Mouse (Mus musculus) ES-Bruce4 (cell line): ENCODE measurements around the gene Gaa.

ENCODE experiments used
- CTCF ChIP-seq: IDR thresholded peaks from one replicate; pipeline ENCODE4 v1.8.1; 2011; ENCODE audit warnings: low read depth, low read length
- EP300 ChIP-seq: IDR thresholded peaks from 2 replicates; pipeline ENCODE4 v1.6.1; 2011; ENCODE audit warnings: low read depth, low read length; ENCODE audit not compliant: insufficient read depth

DNA sequence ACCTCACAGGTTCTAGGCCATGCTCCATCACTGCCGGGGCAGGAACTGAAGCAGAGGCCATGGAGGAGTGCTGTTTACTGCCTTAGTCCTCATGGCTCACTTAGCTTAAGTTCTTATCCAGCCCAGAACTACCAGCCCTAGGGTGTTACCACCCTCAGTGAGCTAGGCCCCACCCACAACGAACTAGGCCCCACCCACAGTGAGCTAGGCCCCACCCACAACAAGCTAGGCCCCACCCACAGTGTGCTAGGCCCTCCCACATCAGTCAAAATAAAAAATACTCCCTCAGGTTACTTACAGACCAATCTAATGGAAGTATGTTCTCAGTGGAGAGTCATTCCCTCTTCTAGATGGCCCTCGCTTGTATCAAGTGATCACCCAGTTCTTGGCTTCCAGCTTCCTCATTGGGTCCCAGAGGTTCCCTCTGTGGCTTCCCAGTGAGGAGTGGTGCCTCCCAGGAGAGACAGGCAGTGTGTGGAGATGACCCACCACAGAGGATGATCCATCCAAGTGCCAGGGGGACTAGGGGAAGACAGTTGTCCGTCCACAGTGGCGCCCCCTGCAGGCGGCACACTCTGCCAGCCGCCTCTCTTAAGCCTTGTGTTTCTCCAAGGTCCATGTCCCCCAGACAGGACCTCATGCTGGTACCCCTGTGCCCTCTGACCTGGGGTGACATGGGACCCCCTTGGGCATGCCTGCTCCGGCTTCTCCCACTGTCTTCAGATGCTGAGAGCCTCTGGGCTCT is 5.7 kb downstream of the Gaa start:
- peak; percentile 71 for TF ChIP-seq CTCF
- TF ChIP-seq EP300 = no peak
